Mouse (Mus musculus) lung, embryonic 14.5 days (tissue): ENCODE measurements around the gene Kcnk18. TPM values are rescaled to one million over a fixed set of nuclear protein-coding genes. Genes with fewer than 3 reads are reported as not detected.

ENCODE experiments used
- ATAC-seq: fragments of 200-750 bp; cut with Nextera tagmentation; 2 replicates; pipeline ENCODE4 v1.8.0; 2017; ENCODE audit warnings: mild to moderate bottlenecking, moderate TSS enrichment, moderate library complexity; ENCODE audit not compliant: insufficient read depth
- DNase-seq: peaks from one replicate; pipeline ENCODE4 v3.0.0-alpha.2; 2015
- H3K27ac ChIP-seq: fragments of 300-500 bp; sonication (generic); 2 replicates; pipeline ENCODE4 v1.5.1; 2014; ENCODE audit warnings: low read depth, mild to moderate bottlenecking, moderate library complexity
- H3K27me3 ChIP-seq: fragments of 300-500 bp; sonication (generic); 2 replicates; pipeline ENCODE4 v1.6.1; 2014; ENCODE audit warnings: low read length, control low read depth; ENCODE audit not compliant: insufficient read depth
- H3K36me3 ChIP-seq: fragments of 300-500 bp; sonication (generic); 2 replicates; pipeline ENCODE4 v1.6.1; 2014; ENCODE audit warnings: control low read depth; ENCODE audit not compliant: insufficient read depth
- H3K4me1 ChIP-seq: fragments of 300-500 bp; sonication (generic); 2 replicates; pipeline ENCODE4 v1.6.1; 2014; ENCODE audit warnings: antibody characterized with exemption, control low read depth; ENCODE audit not compliant: insufficient read depth
- H3K4me2 ChIP-seq: fragments of 300-500 bp; sonication (generic); 2 replicates; pipeline ENCODE4 v1.6.1; 2014; ENCODE audit warnings: mild to moderate bottlenecking
- H3K4me3 ChIP-seq: fragments of 300-500 bp; sonication (generic); 2 replicates; pipeline ENCODE4 v1.5.1; 2014; ENCODE audit warnings: low read depth, low read length
- H3K9ac ChIP-seq: fragments of 300-500 bp; sonication (generic); 2 replicates; pipeline ENCODE4 v1.6.1; 2014
- H3K9me3 ChIP-seq: fragments of 300-500 bp; sonication (generic); 2 replicates; pipeline ENCODE4 v1.6.1; 2016; ENCODE audit warnings: low read depth, low read length, control low read depth
- CTCF ChIP-seq: IDR thresholded peaks from 2 replicates; pipeline ENCODE4 v1.5.1; 2016; ENCODE audit warnings: antibody characterized with exemption, low read depth
- WGBS: fragments of 180-500 bp; shearing (Covaris S2); extraction: QIAGEN DNeasy Blood & Tissue Kit; methylation state at CpG from one replicate; pipeline ENCODE4 v1.1.7; 2014; 5-methylcytosine and 5-hydroxymethylcytosine counted together
- polyA plus RNA-seq: library from polyadenylated mRNA; unstranded; fragments of >200 nt; fragmentation: Nextera tagmentation; extraction: Ambion mirVana; gene quantifications from 2 replicates; pipeline ENCODE4 v1.2.1, GENCODE M21; 2014

Gene Kcnk18
- polyA plus RNA-seq, 1 experiment from 2014 or later: not detected

DNA sequence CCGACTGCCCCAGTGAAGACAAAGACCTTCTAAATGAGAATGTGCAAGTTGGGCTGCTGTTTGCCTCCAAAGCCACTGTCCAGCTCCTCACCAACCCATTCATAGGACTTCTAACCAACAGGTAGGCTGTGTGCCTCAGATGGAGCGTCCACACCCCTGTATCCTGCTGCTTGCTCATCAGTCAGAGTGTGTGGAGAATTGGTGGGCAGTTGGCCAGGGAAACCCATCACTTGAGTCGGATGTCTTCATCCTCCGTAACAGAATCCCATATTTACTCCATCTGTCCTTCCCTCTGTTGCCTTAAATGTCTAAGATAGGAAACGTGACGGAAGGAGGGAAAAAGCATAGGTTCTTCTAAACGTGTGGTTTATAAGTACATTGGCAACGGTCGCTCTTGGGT lies 44.2 kb downstream of the Kcnk18 start:
- Histone ChIP-seq H3K27ac (no peak overlapping the region), H3K36me3 (no peaks in the 10 kb centered on the region), H3K4me2 (no peak overlapping the region), H3K9ac (no peak overlapping the region), H3K4me3 (no peak overlapping the region), H3K27me3 (peaks cover 25% of the 10 kb centered on the region), H3K4me1 (peaks cover 4% of the 10 kb centered on the region; the same call in 1 of the 2 replicates), H3K9me3 (no peaks in the 10 kb centered on the region)
- 78% methylated on average over 9 of the region's 9 CpGs for WGBS
- ATAC-seq: no peak
- TF ChIP-seq CTCF: no peak
- DNase-seq: no peak

GRCm38 (mm10) chr19:59264838-59265532 lies 46.0 kb downstream of the Kcnk18 start:
- Histone ChIP-seq H3K36me3 (no peaks in the 10 kb centered on the region), H3K27ac (no peak overlapping the region), H3K4me1 (peaks cover 4% of the 10 kb centered on the region; the same call in 1 of the 2 replicates), H3K9me3 (no peaks in the 10 kb centered on the region), H3K4me2 (no peak overlapping the region), H3K4me3 (no peak overlapping the region), H3K27me3 (peaks cover 25% of the 10 kb centered on the region), H3K9ac (no peak overlapping the region)
- no peak for TF ChIP-seq CTCF
- 81% methylated on average over 9 of the region's 9 CpGs for WGBS
- no peak for ATAC-seq
- DNase-seq: no peak

- 62% methylated on average over 6 of the region's 6 CpGs for WGBS
- no peak overlapping the region for H3K9ac ChIP-seq
- no peaks in the 10 kb centered on the region for H3K9me3 ChIP-seq
- no peaks in the 10 kb centered on the region for H3K4me1 ChIP-seq
- DNase-seq (no peak), ATAC-seq (no peak)
- no peak for TF ChIP-seq CTCF
- no peaks in the 10 kb centered on the region for H3K36me3 ChIP-seq
- H3K4me3 ChIP-seq: no peak overlapping the region
- H3K27me3 ChIP-seq: peaks cover 20% of the 10 kb centered on the region
- H3K27ac ChIP-seq: no peak overlapping the region
- H3K4me2 ChIP-seq: no peak overlapping the region
Observed at GRCm38 (mm10) chr19:59265907-59266306, 46.9 kb downstream of the Kcnk18 start.

DNA sequence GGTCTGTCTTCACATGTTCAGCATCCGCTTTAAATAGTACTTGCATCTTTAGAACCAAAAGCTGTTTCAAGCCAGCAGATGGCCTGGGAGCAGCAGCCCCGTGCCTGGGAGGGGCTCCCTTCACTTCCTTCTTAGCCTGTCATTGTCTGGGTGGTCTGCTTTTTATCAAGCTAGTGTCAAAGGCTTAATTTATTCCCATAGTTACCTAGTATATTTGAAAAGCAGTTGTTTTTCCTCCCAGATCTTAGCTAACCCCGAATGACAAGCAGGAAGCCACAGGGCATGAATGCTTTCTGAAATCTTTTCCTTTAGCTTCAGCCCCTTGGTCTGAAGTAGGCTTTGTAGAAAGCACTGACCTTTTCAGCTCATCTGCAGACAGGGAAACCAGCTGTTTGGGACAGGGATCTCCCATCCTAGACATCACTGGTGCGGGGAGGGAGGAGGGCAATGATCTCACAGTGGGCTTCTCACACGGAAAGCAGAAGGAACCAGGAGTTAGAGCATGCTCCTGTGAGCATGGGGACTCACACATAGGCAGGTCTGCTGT lies 48.5 kb downstream of the Kcnk18 start:
- WGBS: 16% methylated on average over 5 of the region's 5 CpGs
- peak; percentile 13 for DNase-seq
- Histone ChIP-seq H3K36me3 (no peaks in the 10 kb centered on the region), H3K27ac (0 out of 2 replicates have a peak overlapping the region, but pooled peaks have one; percentile 8), H3K9ac (no peak overlapping the region), H3K4me3 (no peak overlapping the region), H3K9me3 (no peaks in the 10 kb centered on the region), H3K4me2 (no peak overlapping the region), H3K27me3 (peaks cover 4% of the 10 kb centered on the region; the same call in 1 of the 2 replicates), H3K4me1 (no peaks in the 10 kb centered on the region)
- ATAC-seq: peak; percentile 56; the same call in 1 of the 2 replicates
- no peak for TF ChIP-seq CTCF

GRCm38 (mm10) chr19:59273190-59273589 lies 54.2 kb downstream of the Kcnk18 start:
- H3K4me2 ChIP-seq: no peak overlapping the region
- TF ChIP-seq CTCF: no peak
- no peaks in the 10 kb centered on the region for H3K36me3 ChIP-seq
- DNase-seq (no peak), ATAC-seq (no peak)
- H3K4me1 ChIP-seq: no peaks in the 10 kb centered on the region
- H3K27me3 ChIP-seq: no peaks in the 10 kb centered on the region
- no peak overlapping the region for H3K9ac ChIP-seq
- H3K27ac ChIP-seq: no peak overlapping the region
- H3K9me3 ChIP-seq: no peaks in the 10 kb centered on the region
- 75% methylated on average over 7 of the region's 7 CpGs for WGBS
- H3K4me3 ChIP-seq: no peak overlapping the region

DNA sequence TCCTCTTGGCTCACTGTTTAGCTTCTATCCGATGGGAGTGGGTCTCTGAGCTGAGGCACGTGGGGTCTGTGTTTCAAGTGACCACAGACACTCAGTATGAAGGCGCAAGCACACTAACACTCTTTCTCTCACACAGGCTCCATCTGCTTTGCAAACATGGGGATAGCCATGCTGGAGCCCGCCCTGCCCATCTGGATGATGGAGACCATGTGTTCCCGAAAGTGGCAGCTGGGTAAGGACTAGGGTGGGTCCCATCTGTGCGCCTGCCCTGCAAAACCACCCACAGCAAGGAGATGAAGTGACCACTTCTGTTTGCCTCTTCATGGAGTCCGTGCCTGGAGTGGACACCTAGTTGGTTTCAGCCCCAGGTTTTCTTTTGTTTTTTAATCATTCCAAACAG lies 57.3 kb downstream of the Kcnk18 start:
- DNase-seq (no peak), ATAC-seq (no peak)
- no peaks in the 10 kb centered on the region for H3K4me1 ChIP-seq
- H3K36me3 ChIP-seq: no peaks in the 10 kb centered on the region
- no peaks in the 10 kb centered on the region for H3K9me3 ChIP-seq
- H3K9ac ChIP-seq: no peak overlapping the region
- no peak for TF ChIP-seq CTCF
- H3K27ac ChIP-seq: no peak overlapping the region
- H3K4me3 ChIP-seq: no peak overlapping the region
- no peak overlapping the region for H3K4me2 ChIP-seq
- no peaks in the 10 kb centered on the region for H3K27me3 ChIP-seq
- WGBS: 75% methylated on average over 7 of the region's 7 CpGs

DNA sequence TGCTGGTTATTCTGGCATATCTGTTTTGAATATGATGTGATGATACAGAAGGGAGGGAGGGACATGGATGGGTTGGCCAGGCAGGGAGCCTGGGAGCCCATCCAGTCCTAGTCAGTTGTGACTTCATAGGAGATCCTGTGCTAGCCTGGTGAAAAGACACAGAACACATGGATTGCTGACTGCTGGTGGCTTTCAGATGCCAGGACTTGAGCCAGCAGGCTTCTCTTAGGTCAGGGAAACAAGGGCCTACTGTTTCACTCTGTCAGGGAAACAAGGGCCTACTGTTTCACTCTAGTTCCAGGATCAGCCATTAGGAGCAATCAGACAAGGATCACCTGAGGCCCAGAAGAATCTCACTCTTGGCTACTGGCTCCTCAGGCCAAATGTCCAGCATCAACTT lies 61.8 kb downstream of the Kcnk18 start:
- Histone ChIP-seq H3K4me2 (no peak overlapping the region), H3K9ac (no peak overlapping the region), H3K9me3 (no peaks in the 10 kb centered on the region), H3K4me3 (no peak overlapping the region), H3K4me1 (no peaks in the 10 kb centered on the region), H3K27me3 (no peaks in the 10 kb centered on the region), H3K27ac (no peak overlapping the region), H3K36me3 (no peaks in the 10 kb centered on the region)
- DNase-seq (no peak), ATAC-seq (no peak)
- no peak for TF ChIP-seq CTCF
